Mouse (Mus musculus) intestine, embryonic 16.5 days (tissue): ENCODE results near the gene Bud31. TPM values are rescaled to one million over a fixed set of nuclear protein-coding genes. Genes with fewer than 3 reads are reported as not detected.
"Not testable (repeated sequence)": the region's sequence is repeated elsewhere in the genome, so short reads cannot be mapped to it uniquely, and the experiment has no call there.

Experiments used
- ATAC-seq: fragments of 200-750 bp; cut with Nextera tagmentation; 2 replicates; pipeline ENCODE4 v1.8.0; 2017; ENCODE audit warnings: moderate TSS enrichment, moderate library complexity
- H3K27ac ChIP-seq: fragments of 300-500 bp; sonication (generic); 2 replicates; pipeline ENCODE4 v1.5.1; 2014; ENCODE audit warnings: mild to moderate bottlenecking, low read length
- H3K27me3 ChIP-seq: fragments of 300-500 bp; sonication (generic); replicated peaks from 2 replicates; pipeline ENCODE4 v1.6.1; 2014; ENCODE audit warnings: low read length, control low read depth, mixed read lengths; ENCODE audit not compliant: control insufficient read depth, insufficient read depth
- H3K36me3 ChIP-seq: fragments of 300-500 bp; sonication (generic); 2 replicates; pipeline ENCODE4 v1.6.1; 2014; ENCODE audit warnings: low read length, control low read depth; ENCODE audit not compliant: control insufficient read depth, insufficient read depth
- H3K4me1 ChIP-seq: fragments of 300-500 bp; sonication (generic); 2 replicates; pipeline ENCODE4 v1.6.1; 2014; ENCODE audit warnings: low read length, control low read depth, mixed read lengths; ENCODE audit not compliant: control insufficient read depth, insufficient read depth
- H3K4me2 ChIP-seq: fragments of 300-500 bp; sonication (generic); 2 replicates; pipeline ENCODE4 v1.6.1; 2014; ENCODE audit warnings: low read depth, low read length, control low read depth
- H3K4me3 ChIP-seq: fragments of 300-500 bp; sonication (generic); 2 replicates; pipeline ENCODE4 v1.5.1; 2014; ENCODE audit warnings: mild to moderate bottlenecking, low read length
- H3K9ac ChIP-seq: fragments of 300-500 bp; sonication (generic); 2 replicates; pipeline ENCODE4 v1.6.1; 2014; ENCODE audit warnings: low read depth, low read length
- H3K9me3 ChIP-seq: fragments of 300-500 bp; sonication (generic); 2 replicates; pipeline ENCODE4 v1.6.1; 2016; ENCODE audit warnings: low read length, control low read depth; ENCODE audit not compliant: control insufficient read depth
- WGBS: fragments of 180-500 bp; shearing (Covaris S2); extraction: QIAGEN DNeasy Blood & Tissue Kit; methylation state at CpG from one replicate; pipeline ENCODE4 v1.1.7; 2014; 5-methylcytosine and 5-hydroxymethylcytosine counted together
- polyA plus RNA-seq: library from polyadenylated mRNA; unstranded; fragments of >200 nt; fragmentation: Nextera tagmentation; extraction: Ambion mirVana; gene quantifications from 2 replicates; pipeline ENCODE4 v1.2.1, GENCODE M21; 2015

The Bud31 gene
- polyA plus RNA-seq, result 166 and 178 TPM in 2 replicates

DNA sequence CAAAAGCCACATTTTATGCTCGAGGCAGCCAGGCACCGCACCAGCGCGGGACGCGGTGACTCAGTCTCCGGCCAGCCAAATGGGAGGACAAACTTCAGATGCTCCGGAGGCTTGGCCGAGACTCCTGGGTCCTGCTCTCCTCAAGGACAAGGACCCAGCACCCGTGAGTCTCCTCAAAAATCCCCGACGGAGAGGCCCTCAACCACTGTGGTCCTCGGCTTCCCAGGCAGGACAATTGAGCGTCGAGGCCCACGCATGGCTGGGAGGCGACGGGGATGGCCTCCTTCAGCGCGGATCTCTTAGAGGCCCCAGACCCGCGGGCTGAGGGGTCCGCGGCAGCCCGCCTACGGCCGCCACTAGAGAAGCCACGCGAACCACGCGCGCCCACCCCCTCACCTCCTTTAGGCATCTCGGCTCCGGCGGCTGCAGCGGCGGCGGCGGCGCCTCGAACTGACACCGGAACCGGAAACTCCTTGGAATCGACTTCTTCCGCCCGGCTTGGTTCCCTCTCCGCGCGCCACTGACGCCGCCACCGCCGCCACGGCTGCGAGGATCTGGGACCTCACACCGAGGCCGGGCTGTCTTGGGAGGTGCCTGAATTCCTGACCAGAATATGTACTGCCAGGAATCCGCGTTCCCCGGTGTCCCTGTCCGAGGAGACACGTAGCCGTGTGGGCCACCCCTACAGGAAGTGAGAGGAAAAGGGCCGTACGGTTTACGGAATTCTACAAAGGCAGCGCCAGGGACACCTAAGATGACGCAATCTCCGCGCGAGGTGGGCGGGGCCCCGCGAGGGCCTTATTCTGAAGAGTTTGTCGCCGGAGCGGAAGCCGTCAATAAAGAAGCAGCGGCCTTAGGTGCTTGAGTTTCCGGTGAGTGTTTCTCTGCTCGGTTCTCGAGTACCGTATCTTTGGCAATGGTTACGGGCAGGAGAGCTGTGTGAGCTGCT, at the start of gene Bud31, which contains the start of gene Pdap1:
Gene Bud31, plus strand, starts transcription at position 792 of the 949 bp plus-strand sequence.
Gene Pdap1, minus strand, starts transcription at position 668 of the 949 bp plus-strand sequence.
- ATAC-seq, result peak; percentile 95
- peak within 1 kb of the TSS; percentile 85 for H3K9ac ChIP-seq
- H3K9me3 ChIP-seq, result no peaks in the 10 kb centered on the region
- H3K27ac ChIP-seq, result peak within 1 kb of the TSS; percentile 81
- H3K27me3 ChIP-seq, result no peaks in the 10 kb centered on the region
- H3K36me3 ChIP-seq, result peaks cover 22% of the 10 kb centered on the region
- peaks cover 20% of the 10 kb centered on the region for H3K4me1 ChIP-seq
- H3K4me2 ChIP-seq, result peak within 1 kb of the TSS; percentile 82
- H3K4me3 ChIP-seq, result peak within 1 kb of the TSS; percentile 92
- WGBS, result under 1% methylated on average over 84 of the region's 84 CpGs

DNA sequence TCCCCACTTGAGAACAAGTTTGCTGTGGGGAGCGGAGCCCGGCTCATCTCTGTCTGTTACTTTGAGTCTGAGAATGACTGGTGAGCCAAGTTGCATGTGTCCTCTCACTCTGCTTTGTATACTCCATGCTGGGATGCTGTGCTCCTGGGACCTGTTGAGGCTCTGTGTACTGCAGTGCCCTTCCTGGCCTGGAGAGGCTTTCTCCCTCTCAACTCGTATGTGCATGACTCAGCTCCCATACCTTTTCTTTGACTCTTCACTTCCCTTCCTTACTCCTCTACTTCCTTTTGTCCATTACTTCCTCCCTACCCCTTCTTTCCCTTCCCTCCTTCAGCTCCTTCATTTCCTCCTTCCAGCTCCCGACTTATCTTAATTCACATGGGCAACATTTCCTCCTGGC, 44.0 kb upstream of the Bud31 start:
- ATAC-seq, result no peak
- WGBS, result 83% methylated on average over 4 of the region's 4 CpGs
- H3K4me1 ChIP-seq, result no peaks in the 10 kb centered on the region
- no peaks in the 10 kb centered on the region for H3K9me3 ChIP-seq
- H3K4me2 ChIP-seq, result no peak overlapping the region
- H3K36me3 ChIP-seq, result peaks cover 32% of the 10 kb centered on the region
- H3K27me3 ChIP-seq, result no peaks in the 10 kb centered on the region
- H3K4me3 ChIP-seq, result no peak overlapping the region
- no peak overlapping the region for H3K27ac ChIP-seq
- H3K9ac ChIP-seq, result no peak overlapping the region

DNA sequence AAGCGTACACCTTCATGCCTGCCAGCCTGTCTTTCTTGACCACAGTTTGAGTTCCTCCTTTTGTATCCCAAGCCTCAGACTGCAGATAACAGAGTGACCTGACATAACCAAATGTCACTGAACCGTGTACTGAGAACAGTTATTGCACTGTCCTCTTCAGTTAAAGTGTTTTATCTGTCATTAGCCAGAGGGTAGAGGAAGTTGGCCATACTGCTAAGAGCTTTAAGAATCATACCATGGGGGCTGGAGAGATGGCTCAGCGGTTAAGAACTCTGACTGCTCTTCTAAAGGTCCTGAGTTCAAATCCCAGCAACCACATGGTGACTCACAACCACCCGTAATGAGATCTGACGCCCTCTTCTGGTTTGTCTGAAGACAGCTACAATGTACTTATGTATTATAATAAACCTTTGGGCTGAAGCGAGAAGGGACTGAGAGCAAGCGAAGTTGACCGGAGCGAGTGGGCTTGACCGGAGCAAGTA, 41.8 kb upstream of the Bud31 start:
- H3K4me3 ChIP-seq, result no peak overlapping the region
- peaks cover 28% of the 10 kb centered on the region for H3K36me3 ChIP-seq
- H3K9me3 ChIP-seq, result no peaks in the 10 kb centered on the region
- no peak overlapping the region for H3K4me2 ChIP-seq
- no peak for ATAC-seq
- WGBS, result 91% methylated on average over 10 of the region's 10 CpGs
- no peak overlapping the region for H3K27ac ChIP-seq
- no peaks in the 10 kb centered on the region for H3K4me1 ChIP-seq
- no peaks in the 10 kb centered on the region for H3K27me3 ChIP-seq
- H3K9ac ChIP-seq, result no peak overlapping the region

DNA sequence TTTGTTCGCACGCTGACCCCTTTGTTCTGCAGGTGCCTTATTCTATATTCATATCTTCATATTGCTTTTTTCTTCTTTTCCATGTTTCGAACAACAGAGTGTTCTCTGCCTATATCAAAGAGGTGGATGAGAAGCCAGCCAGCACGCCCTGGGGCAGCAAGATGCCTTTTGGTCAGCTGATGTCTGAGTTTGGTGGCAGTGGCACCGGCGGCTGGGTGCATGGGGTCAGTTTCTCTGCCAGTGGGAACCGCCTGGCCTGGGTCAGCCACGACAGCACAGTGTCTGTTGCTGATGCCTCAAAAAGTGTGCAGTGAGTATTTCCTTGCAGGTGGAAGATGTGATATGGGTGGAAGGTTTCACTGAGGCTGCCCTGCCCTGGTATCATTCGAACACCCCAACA, 39.2 kb upstream of the Bud31 start:
- Histone ChIP-seq H3K4me3 (no peak overlapping the region), H3K9me3 (no peaks in the 10 kb centered on the region), H3K27me3 (no peaks in the 10 kb centered on the region), H3K27ac (no peak overlapping the region), H3K4me2 (no peak overlapping the region), H3K9ac (no peak overlapping the region), H3K4me1 (no peaks in the 10 kb centered on the region), H3K36me3 (peaks cover 44% of the 10 kb centered on the region)
- WGBS, result 93% methylated on average over 9 of the region's 9 CpGs
- ATAC-seq, result no peak

DNA sequence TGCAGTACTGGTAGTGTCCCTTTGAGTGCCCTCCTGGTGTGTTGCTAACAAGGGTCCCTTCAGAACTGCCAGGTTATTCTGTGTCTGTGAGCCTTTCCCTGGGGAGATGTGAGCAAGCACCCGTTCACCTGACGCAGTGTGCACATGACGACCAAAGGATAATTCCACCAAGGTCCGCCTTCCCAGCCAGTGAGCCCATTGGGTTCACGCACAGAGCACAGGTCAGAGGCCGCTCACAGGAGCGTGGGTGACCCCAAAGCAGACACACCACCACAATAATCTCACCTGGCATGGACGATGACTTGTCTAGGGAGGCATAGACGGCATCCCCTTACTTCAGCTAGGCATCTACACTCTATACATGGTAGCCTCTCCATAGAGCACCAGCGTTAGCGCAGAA, 38.7 kb upstream of the Bud31 start:
- not testable (repeated sequence) for H3K4me2 ChIP-seq, H3K4me3 ChIP-seq, ATAC-seq, H3K9ac ChIP-seq, H3K4me1 ChIP-seq, H3K27ac ChIP-seq, H3K27me3 ChIP-seq, H3K9me3 ChIP-seq
- H3K36me3 ChIP-seq, result peaks cover 47% of the 10 kb centered on the region
- WGBS, result 95% methylated on average over 11 of the region's 11 CpGs

DNA sequence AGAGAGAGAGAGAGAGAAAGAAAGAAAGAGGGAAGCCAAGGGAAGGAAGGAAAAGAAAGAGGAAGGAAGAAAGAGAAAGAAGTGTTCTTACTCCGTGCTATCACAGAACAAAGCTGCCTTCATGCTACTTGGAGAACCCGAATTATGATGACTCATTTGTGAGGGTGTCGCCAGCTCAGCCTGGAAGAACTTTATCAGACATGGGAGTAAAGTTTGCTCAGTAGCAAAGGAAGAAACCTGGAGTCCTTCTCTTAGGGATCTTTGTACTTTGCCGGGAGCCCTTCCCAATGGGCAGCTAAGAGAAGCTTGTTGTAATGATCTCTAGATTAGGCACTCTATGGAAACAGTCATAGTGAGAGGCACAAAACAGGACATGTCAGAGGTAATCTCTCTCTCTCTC, 37.5 kb upstream of the Bud31 start:
- H3K4me3 ChIP-seq, result no peak overlapping the region
- peak; percentile 91 for ATAC-seq
- no peak overlapping the region for H3K27ac ChIP-seq
- H3K9ac ChIP-seq, result no peak overlapping the region
- no peaks in the 10 kb centered on the region for H3K9me3 ChIP-seq
- H3K27me3 ChIP-seq, result no peaks in the 10 kb centered on the region
- H3K4me2 ChIP-seq, result no peak overlapping the region
- no peaks in the 10 kb centered on the region for H3K4me1 ChIP-seq
- 62% methylated on average over 4 of the region's 4 CpGs for WGBS
- H3K36me3 ChIP-seq, result peaks cover 47% of the 10 kb centered on the region

DNA sequence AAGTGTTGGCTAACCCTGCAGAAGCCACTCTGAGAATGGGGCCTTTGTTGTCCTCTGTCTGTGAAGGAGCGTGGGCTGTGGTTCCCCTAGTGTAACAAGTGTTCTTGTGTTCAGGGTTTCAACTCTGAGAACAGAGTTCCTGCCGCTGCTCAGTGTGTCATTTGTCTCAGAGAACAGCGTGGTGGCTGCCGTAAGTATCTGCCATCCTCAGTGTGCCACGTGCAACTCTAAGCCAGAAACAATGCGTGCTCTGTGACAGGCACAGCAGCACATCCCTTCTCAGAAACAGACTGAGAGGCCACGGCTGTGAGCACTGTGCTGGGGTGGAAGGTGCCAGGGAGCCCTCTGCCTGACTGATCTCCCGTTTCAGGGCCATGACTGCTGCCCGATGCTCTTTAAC, 35.8 kb upstream of the Bud31 start:
- ATAC-seq, result no peak
- no peaks in the 10 kb centered on the region for H3K4me1 ChIP-seq
- WGBS, result 87% methylated on average over 9 of the region's 9 CpGs
- no peak overlapping the region for H3K4me3 ChIP-seq
- peaks cover 48% of the 10 kb centered on the region for H3K36me3 ChIP-seq
- no peaks in the 10 kb centered on the region for H3K9me3 ChIP-seq
- no peak overlapping the region for H3K4me2 ChIP-seq
- H3K9ac ChIP-seq, result no peak overlapping the region
- H3K27ac ChIP-seq, result no peak overlapping the region
- H3K27me3 ChIP-seq, result no peaks in the 10 kb centered on the region

DNA sequence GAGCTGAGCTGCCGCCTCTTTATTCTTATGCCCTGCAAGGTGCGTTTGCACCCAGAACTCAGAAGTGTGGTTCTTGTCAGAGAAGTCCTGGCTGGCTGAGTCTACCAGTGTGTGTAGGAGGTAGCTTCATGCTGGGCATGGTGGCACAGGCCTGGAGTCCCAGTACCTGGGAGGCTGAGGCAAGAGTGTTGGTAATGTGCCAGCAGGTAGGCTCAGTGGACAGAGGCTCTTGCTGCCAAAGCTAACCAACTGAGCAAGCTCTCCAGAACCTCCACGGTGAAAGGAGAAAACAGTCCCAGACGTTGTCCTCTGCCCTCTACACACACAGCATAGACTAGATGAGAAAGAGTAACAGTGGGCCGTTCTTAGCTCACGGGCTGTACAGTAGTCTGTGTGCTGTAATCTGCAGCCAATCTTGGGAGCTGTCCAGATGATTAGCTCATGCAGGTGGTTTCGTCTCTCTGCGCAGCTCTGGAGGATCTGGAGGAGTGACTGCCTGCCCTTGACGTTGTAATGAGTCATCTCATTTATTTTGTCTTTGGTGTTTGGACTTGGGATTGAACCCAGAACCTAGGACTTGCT, 34.4 kb upstream of the Bud31 start:
- Histone ChIP-seq H3K36me3 (peaks cover 52% of the 10 kb centered on the region), H3K4me2 (no peak overlapping the region), H3K4me3 (no peak overlapping the region), H3K27me3 (no peaks in the 10 kb centered on the region), H3K9me3 (no peaks in the 10 kb centered on the region), H3K9ac (no peak overlapping the region), H3K27ac (no peak overlapping the region), H3K4me1 (no peaks in the 10 kb centered on the region)
- ATAC-seq, result no peak
- WGBS, result 83% methylated on average over 9 of the region's 9 CpGs

DNA sequence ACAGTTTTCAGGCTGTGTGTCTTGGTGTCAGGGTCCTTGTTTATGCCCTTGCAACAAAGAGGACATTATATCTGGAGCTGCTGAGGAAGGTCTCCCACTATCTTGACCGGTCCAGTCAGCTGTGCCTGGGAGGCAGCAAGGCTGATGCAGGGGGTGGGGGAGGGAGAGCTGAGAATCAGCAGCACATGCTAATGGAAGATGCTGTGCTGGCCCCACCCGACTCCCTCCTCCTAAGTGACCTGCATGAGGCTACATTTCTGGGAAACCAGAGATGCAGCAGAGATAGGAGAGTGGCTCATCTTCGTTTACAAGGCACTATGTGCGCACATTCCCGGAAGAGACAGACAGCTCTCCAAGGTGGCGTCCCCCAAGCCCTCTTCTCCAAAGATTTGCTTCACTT, 29.8 kb upstream of the Bud31 start:
- Histone ChIP-seq H3K9me3 (no peaks in the 10 kb centered on the region), H3K4me2 (no peak overlapping the region), H3K27ac (no peak overlapping the region), H3K27me3 (no peaks in the 10 kb centered on the region), H3K4me1 (no peaks in the 10 kb centered on the region), H3K4me3 (no peak overlapping the region), H3K36me3 (peaks cover 25% of the 10 kb centered on the region; the same call in 1 of the 2 replicates), H3K9ac (no peak overlapping the region)
- ATAC-seq, result no peak
- WGBS, result 83% methylated on average over 6 of the region's 6 CpGs
